16 mouse cellular contexts compared by ENCODE assay signal in the genomic region with DNA sequence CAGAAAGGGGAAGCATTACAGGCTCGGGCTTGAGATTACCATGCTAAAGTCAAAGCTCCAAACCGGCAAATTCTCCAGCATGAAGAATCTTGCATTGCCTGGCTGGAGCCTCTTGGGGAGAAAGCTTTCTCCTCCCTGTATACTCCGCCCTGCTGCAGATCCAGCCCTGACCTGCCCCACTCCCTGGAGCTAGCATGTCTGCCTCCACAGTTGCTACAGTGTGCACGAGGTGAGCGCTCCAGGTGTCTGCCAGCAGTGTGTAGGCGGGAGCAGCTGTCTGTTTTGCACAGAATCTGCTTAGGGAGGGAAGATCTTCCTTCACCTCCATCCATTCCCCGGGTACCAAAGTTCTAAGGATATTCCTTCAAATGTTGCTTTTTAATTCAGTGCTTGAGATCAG. TPM values are rescaled to one million over a fixed set of nuclear protein-coding genes. Genes with fewer than 3 reads are reported as not detected.
DNase-seq lines count a peak whose midpoint lies in the region; ATAC-seq and TF ChIP-seq lines count a peak whose summit lies in the region.
"Had no signal": no experiment of that assay in that cellular context is flagged by ENCODE, and none has a peak within 500 bp of the region (broad histone marks: within the 10 kb centered on the region; RNA-seq: fewer than 3 reads in every experiment).

No protein-coding gene starts in this region.

- H3K4me2 ChIP-seq in forebrain, postnatal 0 days (ENCODE audit: low read depth), result no peak overlapping the region
- H3K4me2 ChIP-seq in forebrain, embryonic 11.5 days (ENCODE audit: low read depth, low read length, severe bottlenecking), result no peak overlapping the region
- no peak overlapping the region for H3K4me2 ChIP-seq in hindbrain, postnatal 0 days (ENCODE audit: low read depth, low read length)
- no peak overlapping the region for H3K4me2 ChIP-seq in midbrain, postnatal 0 days (ENCODE audit: low read depth, low read length, poor library complexity, severe bottlenecking)
- H3K4me2 ChIP-seq: lung, embryonic 14.5 days had no signal

- no peak overlapping the region for H3K27ac ChIP-seq in forebrain, postnatal 0 days (ENCODE audit: low read depth, low read length)
- no peak overlapping the region for H3K27ac ChIP-seq in forebrain, embryonic 11.5 days (ENCODE audit: low read depth, low read length)
- H3K27ac ChIP-seq in hindbrain, postnatal 0 days, result no peak overlapping the region
- H3K27ac ChIP-seq in midbrain, postnatal 0 days (ENCODE audit: low read depth, low read length), result no peak overlapping the region
- H3K27ac ChIP-seq: forebrain, embryonic 10.5 days; kidney, postnatal 0 days; midbrain, embryonic 10.5 days had no signal

- H3K4me1 ChIP-seq in forebrain, postnatal 0 days (ENCODE audit: insufficient read depth), result peaks cover 8% of the 10 kb centered on the region; the same call in 1 of the 2 replicates
- H3K4me1 ChIP-seq in forebrain, embryonic 11.5 days (replicated peaks; ENCODE audit: control insufficient read depth, insufficient read depth, low read length), result peaks cover 12% of the 10 kb centered on the region
- peaks cover 65% of the 10 kb centered on the region for H3K4me1 ChIP-seq in E14TG2a.4 (replicated peaks; ENCODE audit: low read depth, low read length)
- H3K4me1 ChIP-seq in hindbrain, postnatal 0 days (ENCODE audit: insufficient read depth, low read length), result peaks cover 4% of the 10 kb centered on the region; the same call in 1 of the 2 replicates
- H3K4me1 ChIP-seq in midbrain, postnatal 0 days (ENCODE audit: insufficient read depth, low read length), result no peaks in the 10 kb centered on the region

- WGBS in forebrain, postnatal 0 days, result 49% methylated on average over 7 of the region's 7 CpGs
- WGBS in forebrain, embryonic 11.5 days, result 59% methylated on average over 7 of the region's 7 CpGs
- WGBS in hindbrain, postnatal 0 days, result 47% methylated on average over 7 of the region's 7 CpGs
- 46% methylated on average over 7 of the region's 7 CpGs for WGBS in midbrain, postnatal 0 days

- H3K36me3 ChIP-seq in forebrain, postnatal 0 days (ENCODE audit: insufficient read depth), result no peaks in the 10 kb centered on the region
- no peaks in the 10 kb centered on the region for H3K36me3 ChIP-seq in forebrain, embryonic 11.5 days (ENCODE audit: control insufficient read depth, insufficient read depth, low read length)
- H3K36me3 ChIP-seq in E14TG2a.4 (ENCODE audit: insufficient read depth, low read length), result no peaks in the 10 kb centered on the region
- H3K36me3 ChIP-seq in hindbrain, postnatal 0 days (ENCODE audit: insufficient read depth, low read length), result no peaks in the 10 kb centered on the region
- H3K36me3 ChIP-seq in midbrain, postnatal 0 days (ENCODE audit: insufficient read depth, low read length), result no peaks in the 10 kb centered on the region
- H3K36me3 ChIP-seq: forebrain, embryonic 10.5 days; midbrain, embryonic 10.5 days had no signal

- TF ChIP-seq CTCF in forebrain, postnatal 0 days (IDR thresholded peaks at IDR 0.05; ENCODE audit: low read depth), result no peak
- no peak for TF ChIP-seq CTCF in E14TG2a.4 (conservative IDR thresholded peaks at IDR 0.05; ENCODE audit: low read length)
- no peak for TF ChIP-seq CTCF in hindbrain, postnatal 0 days (IDR thresholded peaks at IDR 0.05; ENCODE audit: low read depth)
- TF ChIP-seq CTCF in midbrain, postnatal 0 days (IDR thresholded peaks at IDR 0.05), result no peak

- H3K9me3 ChIP-seq in forebrain, postnatal 0 days (ENCODE audit: low read length), result no peaks in the 10 kb centered on the region
- no peaks in the 10 kb centered on the region for H3K9me3 ChIP-seq in forebrain, embryonic 11.5 days (ENCODE audit: control insufficient read depth, low read length)
- H3K9me3 ChIP-seq in E14TG2a.4 (ENCODE audit: low read length), result no peaks in the 10 kb centered on the region
- no peaks in the 10 kb centered on the region for H3K9me3 ChIP-seq in hindbrain, postnatal 0 days (ENCODE audit: low read length)
- no peaks in the 10 kb centered on the region for H3K9me3 ChIP-seq in midbrain, postnatal 0 days (ENCODE audit: low read length)
- H3K9me3 ChIP-seq: forebrain, embryonic 10.5 days; midbrain, embryonic 10.5 days had no signal

- no peak for ATAC-seq in forebrain, postnatal 0 days
- ATAC-seq in forebrain, embryonic 11.5 days (replicated peaks; ENCODE audit: low FRiP score), result no peak
- ATAC-seq in megakaryocyte progenitor cell, adult 5-6 weeks (replicated peaks; ENCODE audit: poor library complexity), result peak; percentile 27; the same call in 1 of the 2 replicates
- ATAC-seq in hindbrain, postnatal 0 days, result no peak
- ATAC-seq in midbrain, postnatal 0 days (ENCODE audit: low FRiP score), result no peak

- DNase-seq in forebrain, postnatal 0 days, result peak; percentile 14
- DNase-seq in forebrain, embryonic 11.5 days (ENCODE audit: low spot score), result no peak
- DNase-seq in fat pad, adult 2 months (ENCODE audit: extremely low read depth, low read depth, low spot score), result peak; percentile 82
- no peak for DNase-seq in hindbrain, postnatal 0 days (ENCODE audit: low spot score)
- no peak for DNase-seq in layer of hippocampus, adult 9-11 months
- DNase-seq in midbrain, postnatal 0 days (ENCODE audit: low spot score), result no peak
- DNase-seq: adrenal gland, adult 8-10 months; cerebellum, postnatal 25 days; heart, postnatal 10 days; lung, embryonic 14.5 days had no signal

- H3K4me3 ChIP-seq in forebrain, postnatal 0 days (ENCODE audit: low read depth, low read length), result no peak overlapping the region
- no peak overlapping the region for H3K4me3 ChIP-seq in forebrain, embryonic 11.5 days (ENCODE audit: low read depth, low read length)
- peak overlapping the region; percentile 14 for H3K4me3 ChIP-seq in E14TG2a.4 (replicated peaks; ENCODE audit: low read length)
- H3K4me3 ChIP-seq in hindbrain, postnatal 0 days (ENCODE audit: low read length), result no peak overlapping the region
- H3K4me3 ChIP-seq in midbrain, postnatal 0 days (ENCODE audit: low read depth, low read length), result no peak overlapping the region
- H3K4me3 ChIP-seq: forebrain, embryonic 10.5 days; midbrain, embryonic 10.5 days had no signal

- peaks cover 2% of the 10 kb centered on the region; the same call in 1 of the 2 replicates for H3K27me3 ChIP-seq in forebrain, postnatal 0 days (ENCODE audit: insufficient read depth, low read length)
- peaks cover 12% of the 10 kb centered on the region for H3K27me3 ChIP-seq in forebrain, embryonic 11.5 days (ENCODE audit: control insufficient read depth, insufficient read depth, low read length)
- peaks cover 23% of the 10 kb centered on the region for H3K27me3 ChIP-seq in E14TG2a.4 (ENCODE audit: insufficient read depth, low read length)
- H3K27me3 ChIP-seq in hindbrain, postnatal 0 days (ENCODE audit: insufficient read depth, low read length), result no peaks in the 10 kb centered on the region; the same call in 1 of the 2 replicates
- peaks cover 3% of the 10 kb centered on the region; the same call in 1 of the 2 replicates for H3K27me3 ChIP-seq in midbrain, postnatal 0 days (ENCODE audit: insufficient read depth, low read length)

- H3K9ac ChIP-seq in forebrain, postnatal 0 days, result no peak overlapping the region
- no peak overlapping the region for H3K9ac ChIP-seq in forebrain, embryonic 11.5 days (ENCODE audit: low read length)
- H3K9ac ChIP-seq in hindbrain, postnatal 0 days (replicated peaks; ENCODE audit: low read length), result no peak overlapping the region
- no peak overlapping the region for H3K9ac ChIP-seq in midbrain, postnatal 0 days (replicated peaks; ENCODE audit: low read length, poor library complexity, severe bottlenecking)
- H3K9ac ChIP-seq: lung, embryonic 14.5 days had no signal

RNA-seq across cellular contexts. Expression of a gene that starts 5.3 kb away (rescaled TPM):
- total RNA-seq in forebrain, postnatal 0 days (2014; rRNA removed), result 6.5 and 12.3 TPM in 2 replicates
- 4.5 and 4.6 TPM in 2 replicates for polyA plus RNA-seq in forebrain, postnatal 0 days (2015; fragmentation: Nextera tagmentation; extraction: Ambion mirVana)
- polyA plus RNA-seq in forebrain, embryonic 11.5 days (2014; fragmentation: Nextera tagmentation; extraction: Ambion mirVana), result 19.3 and 19.7 TPM in 2 replicates
- total RNA-seq in megakaryocyte progenitor cell, adult 5-6 weeks (2015), result 4.1 and 4.8 TPM in 2 replicates
- total RNA-seq in megakaryocyte progenitor cell, adult 5-6 weeks (2017), result 3.9 and 4.2 TPM in 2 replicates
- 8.8 and 11.4 TPM in 2 replicates for total RNA-seq in hindbrain, postnatal 0 days (2014; rRNA removed)
- 3.8 and 4.4 TPM in 2 replicates for polyA plus RNA-seq in hindbrain, postnatal 0 days (2015; fragmentation: Nextera tagmentation; extraction: Ambion mirVana)
- total RNA-seq in midbrain, postnatal 0 days (2014; rRNA removed), result 4.4 and 12.6 TPM in 2 replicates
- 3.9 and 4.2 TPM in 2 replicates for polyA plus RNA-seq in midbrain, postnatal 0 days (2015; fragmentation: Nextera tagmentation; extraction: Ambion mirVana)

RNA-seq across cellular contexts. Expression of a gene that starts 7.8 kb away (rescaled TPM):
- total RNA-seq in forebrain, postnatal 0 days (2014; rRNA removed), result 0.15 TPM in 1 of 2 replicates, not detected in the other
- not detected in 2 replicates for polyA plus RNA-seq in forebrain, postnatal 0 days (2015; fragmentation: Nextera tagmentation; extraction: Ambion mirVana)
- 0.21 and 0.48 TPM in 2 replicates for polyA plus RNA-seq in forebrain, embryonic 11.5 days (2014; fragmentation: Nextera tagmentation; extraction: Ambion mirVana)
- not detected in 2 replicates for total RNA-seq in megakaryocyte progenitor cell, adult 5-6 weeks (2015)
- not detected in 2 replicates for total RNA-seq in megakaryocyte progenitor cell, adult 5-6 weeks (2017)
- total RNA-seq in hindbrain, postnatal 0 days (2014; rRNA removed), result not detected in 2 replicates
- polyA plus RNA-seq in hindbrain, postnatal 0 days (2015; fragmentation: Nextera tagmentation; extraction: Ambion mirVana), result 0.06 TPM in 1 of 2 replicates, not detected in the other
- not detected in 2 replicates for total RNA-seq in midbrain, postnatal 0 days (2014; rRNA removed)
- polyA plus RNA-seq in midbrain, postnatal 0 days (2015; fragmentation: Nextera tagmentation; extraction: Ambion mirVana), result not detected in 2 replicates
- total RNA-seq: heart, postnatal 10 days; left cerebral cortex, adult 8-10 months had no signal

RNA-seq across cellular contexts. Expression of a gene that starts 16.7 kb away (rescaled TPM):
- total RNA-seq in forebrain, postnatal 0 days (2014; rRNA removed), result 33.2 and 39.3 TPM in 2 replicates
- polyA plus RNA-seq in forebrain, postnatal 0 days (2015; fragmentation: Nextera tagmentation; extraction: Ambion mirVana), result 63.0 and 63.7 TPM in 2 replicates
- 55.6 and 64.7 TPM in 2 replicates for polyA plus RNA-seq in forebrain, embryonic 11.5 days (2014; fragmentation: Nextera tagmentation; extraction: Ambion mirVana)
- 28.2 and 33.0 TPM in 2 replicates for total RNA-seq in megakaryocyte progenitor cell, adult 5-6 weeks (2015)
- total RNA-seq in megakaryocyte progenitor cell, adult 5-6 weeks (2017), result 17.8 and 25.5 TPM in 2 replicates
- total RNA-seq in hindbrain, postnatal 0 days (2014; rRNA removed), result 50.7 and 52.3 TPM in 2 replicates
- polyA plus RNA-seq in hindbrain, postnatal 0 days (2015; fragmentation: Nextera tagmentation; extraction: Ambion mirVana), result 67.9 and 68.3 TPM in 2 replicates
- 43.3 and 59.3 TPM in 2 replicates for total RNA-seq in midbrain, postnatal 0 days (2014; rRNA removed)
- polyA plus RNA-seq in midbrain, postnatal 0 days (2015; fragmentation: Nextera tagmentation; extraction: Ambion mirVana), result 63.5 and 67.3 TPM in 2 replicates

RNA-seq across cellular contexts. Expression of a gene that starts 30.8 kb away (rescaled TPM):
- 0.31 and 2.4 TPM in 2 replicates for total RNA-seq in forebrain, postnatal 0 days (2014; rRNA removed)
- 0.50 and 0.75 TPM in 2 replicates for polyA plus RNA-seq in forebrain, postnatal 0 days (2015; fragmentation: Nextera tagmentation; extraction: Ambion mirVana)
- polyA plus RNA-seq in forebrain, embryonic 11.5 days (2014; fragmentation: Nextera tagmentation; extraction: Ambion mirVana), result 0.76 and 1.1 TPM in 2 replicates
- total RNA-seq in megakaryocyte progenitor cell, adult 5-6 weeks (2015), result 26.6 and 29.2 TPM in 2 replicates
- 36.7 and 44.6 TPM in 2 replicates for total RNA-seq in megakaryocyte progenitor cell, adult 5-6 weeks (2017)
- 0.40 and 1.2 TPM in 2 replicates for total RNA-seq in hindbrain, postnatal 0 days (2014; rRNA removed)
- 1.3 and 2.1 TPM in 2 replicates for polyA plus RNA-seq in hindbrain, postnatal 0 days (2015; fragmentation: Nextera tagmentation; extraction: Ambion mirVana)
- 0.88 and 1.5 TPM in 2 replicates for total RNA-seq in midbrain, postnatal 0 days (2014; rRNA removed)
- polyA plus RNA-seq in midbrain, postnatal 0 days (2015; fragmentation: Nextera tagmentation; extraction: Ambion mirVana), result 1.1 and 1.2 TPM in 2 replicates

RNA-seq across cellular contexts. Expression of a gene that starts 33.5 kb away (rescaled TPM):
- total RNA-seq in forebrain, postnatal 0 days (2014; rRNA removed), result 2.7 and 9.6 TPM in 2 replicates
- polyA plus RNA-seq in forebrain, postnatal 0 days (2015; fragmentation: Nextera tagmentation; extraction: Ambion mirVana), result 1.5 and 2.3 TPM in 2 replicates
- 58.3 and 60.3 TPM in 2 replicates for polyA plus RNA-seq in forebrain, embryonic 11.5 days (2014; fragmentation: Nextera tagmentation; extraction: Ambion mirVana)
- 33.9 and 34.8 TPM in 2 replicates for total RNA-seq in megakaryocyte progenitor cell, adult 5-6 weeks (2015)
- total RNA-seq in megakaryocyte progenitor cell, adult 5-6 weeks (2017), result 15.0 and 19.2 TPM in 2 replicates
- total RNA-seq in hindbrain, postnatal 0 days (2014; rRNA removed), result 5.3 and 7.3 TPM in 2 replicates
- 2.3 and 3.8 TPM in 2 replicates for polyA plus RNA-seq in hindbrain, postnatal 0 days (2015; fragmentation: Nextera tagmentation; extraction: Ambion mirVana)
- total RNA-seq in midbrain, postnatal 0 days (2014; rRNA removed), result 2.7 and 4.5 TPM in 2 replicates
- polyA plus RNA-seq in midbrain, postnatal 0 days (2015; fragmentation: Nextera tagmentation; extraction: Ambion mirVana), result 1.7 and 2.7 TPM in 2 replicates

Comparison
In these comparisons a context has a peak if more than half of its experiments do, and no peak if none do; other contexts are left out.
1. DNase-seq: peak in forebrain, postnatal 0 days (single experiment) and fat pad, adult 2 months (single experiment); none in forebrain, embryonic 11.5 days (single experiment), hindbrain, postnatal 0 days (single experiment), layer of hippocampus, adult 9-11 months (single experiment) and midbrain, postnatal 0 days (single experiment).